Mouse (Mus musculus) brain, embryonic 14.5 days (tissue): ENCODE results near the gene Tcf12.

Experiments used
- CTCF ChIP-seq: fragments of 200-500 bp; IDR thresholded peaks from 2 replicates; pipeline ENCODE4 v1.5.1; 2012; ENCODE audit warnings: inconsistent platforms, mild to moderate bottlenecking, moderate library complexity, borderline replicate concordance; ENCODE audit not compliant: insufficient read depth, insufficient read length; ENCODE audit errors: extremely low read depth
- POLR2A ChIP-seq: fragments of 200-500 bp; IDR thresholded peaks from 2 replicates; pipeline ENCODE4 v1.6.1; 2012; ENCODE audit warnings: mild to moderate bottlenecking, inconsistent platforms, borderline replicate concordance; ENCODE audit not compliant: poor library complexity, insufficient read depth, insufficient read length, severe bottlenecking; ENCODE audit errors: extremely low read depth

DNA sequence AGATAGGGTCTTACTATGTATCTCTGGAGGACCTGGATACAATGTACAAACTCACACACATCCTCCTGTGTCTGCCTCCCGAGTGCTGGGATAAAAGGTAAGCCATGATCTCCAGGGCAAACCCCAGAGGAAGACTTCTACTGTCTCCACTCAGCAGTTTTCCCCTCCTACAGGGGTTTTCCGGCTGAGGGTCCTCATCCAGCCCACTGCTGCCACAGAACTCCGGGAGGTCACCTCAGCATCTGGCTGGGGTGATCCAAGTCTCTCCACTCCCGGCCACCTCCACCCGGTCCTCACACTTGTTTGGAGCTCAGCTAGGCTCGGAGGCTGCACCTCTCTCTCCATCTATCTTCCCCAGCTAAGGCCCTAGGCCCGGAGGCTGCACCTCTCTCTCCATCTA is 308.4 kb downstream of the Tcf12 start:
- TF ChIP-seq CTCF (no peak), POLR2A (no peak)
